Mouse (Mus musculus) c-Kit-positive CD71-positive TER-119-positive erythroid progenitor cells, embryonic 14.5 days (primary cell): ENCODE data around the gene Pip5k1b.

Experiments used
- DNase-seq: peaks from one replicate; pipeline ENCODE4 v3.0.0-alpha.2; 2013; ENCODE audit warnings: low spot score

Pip5k1b gene

GRCm38 (mm10) chr19:24476461-24476860 is 79.2 kb downstream of the Pip5k1b start:
- peak; percentile 56 for DNase-seq

DNA sequence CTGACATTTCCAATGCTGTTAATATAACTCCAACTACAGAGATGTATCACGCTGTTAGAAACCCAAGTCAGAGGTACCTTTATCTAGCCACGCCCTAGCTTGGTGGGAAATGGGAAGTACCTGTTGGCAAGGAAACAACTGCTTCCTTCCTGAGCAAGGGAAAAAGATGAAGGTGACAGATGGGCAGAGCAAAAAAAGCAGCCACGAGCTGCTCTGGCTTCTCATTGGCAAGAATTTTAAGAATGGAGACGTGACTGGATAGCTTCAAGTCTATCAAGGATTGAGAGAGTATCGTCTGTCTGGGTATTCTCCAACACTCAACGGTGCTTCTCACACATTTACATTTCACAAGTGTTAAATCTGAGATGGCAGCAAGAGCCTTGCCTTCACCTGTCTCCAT is 80.4 kb downstream of the Pip5k1b start:
- no peak for DNase-seq

DNA sequence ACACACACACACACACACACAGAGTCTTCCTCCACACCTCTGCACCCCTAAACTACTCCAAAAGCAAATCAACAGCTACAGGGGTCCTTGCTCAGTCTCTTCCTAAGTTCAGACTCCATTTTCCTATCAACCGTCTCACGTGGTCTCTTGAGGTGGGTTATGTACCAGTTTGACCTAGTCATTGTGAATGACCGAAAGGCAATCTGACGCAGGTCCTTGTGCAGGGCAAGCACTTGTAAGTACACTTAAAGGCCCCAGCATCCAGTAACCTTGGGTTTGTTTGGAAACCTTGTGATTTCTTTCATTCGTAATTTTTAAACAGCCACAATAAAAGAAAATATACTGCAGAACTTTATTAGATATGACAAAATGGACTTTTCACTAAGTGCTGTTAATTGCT is 83.2 kb downstream of the Pip5k1b start:
- DNase-seq: no peak

GRCm38 (mm10) chr19:24471538-24471937 is 84.1 kb downstream of the Pip5k1b start:
- DNase-seq: no peak

DNA sequence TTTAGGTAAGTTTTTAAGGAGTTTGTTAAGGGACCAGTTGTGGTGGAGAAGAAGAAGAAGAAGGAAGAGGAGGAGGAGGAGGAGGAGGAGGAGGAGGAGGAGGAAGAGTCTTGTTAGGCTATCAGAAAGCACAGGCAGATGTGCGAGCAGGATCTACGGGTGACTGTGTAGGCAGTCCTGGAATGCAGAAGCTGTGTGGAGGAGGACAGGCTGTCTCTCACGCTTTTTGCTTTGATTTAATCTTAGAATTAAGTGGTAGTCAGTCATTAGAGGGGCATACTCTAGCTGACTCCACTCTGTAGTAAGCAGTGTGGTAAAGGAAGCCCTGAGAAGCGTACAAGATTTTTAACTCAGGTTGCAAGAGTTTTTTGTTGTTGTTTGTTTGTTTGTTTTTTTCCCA is 86.5 kb downstream of the Pip5k1b start:
- DNase-seq: no peak

DNA sequence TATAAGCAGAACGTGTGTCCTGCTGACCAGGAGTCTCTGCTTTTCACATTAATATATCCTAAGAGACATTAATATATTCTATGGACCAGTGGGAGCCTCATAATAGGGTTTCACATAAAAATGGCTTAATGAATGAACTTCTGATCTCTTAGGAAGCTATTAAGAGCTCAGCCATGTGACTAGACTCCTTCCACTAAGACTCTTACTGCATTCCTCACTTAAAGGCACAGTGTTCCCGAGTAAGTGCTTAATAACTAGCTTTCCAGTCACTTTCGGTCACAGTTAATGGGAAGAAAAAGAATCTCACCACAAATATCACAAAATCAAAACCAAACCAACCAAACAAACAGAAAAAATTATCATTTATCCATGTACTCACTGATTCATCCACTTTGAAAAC is 87.1 kb downstream of the Pip5k1b start:
- no peak for DNase-seq

DNA sequence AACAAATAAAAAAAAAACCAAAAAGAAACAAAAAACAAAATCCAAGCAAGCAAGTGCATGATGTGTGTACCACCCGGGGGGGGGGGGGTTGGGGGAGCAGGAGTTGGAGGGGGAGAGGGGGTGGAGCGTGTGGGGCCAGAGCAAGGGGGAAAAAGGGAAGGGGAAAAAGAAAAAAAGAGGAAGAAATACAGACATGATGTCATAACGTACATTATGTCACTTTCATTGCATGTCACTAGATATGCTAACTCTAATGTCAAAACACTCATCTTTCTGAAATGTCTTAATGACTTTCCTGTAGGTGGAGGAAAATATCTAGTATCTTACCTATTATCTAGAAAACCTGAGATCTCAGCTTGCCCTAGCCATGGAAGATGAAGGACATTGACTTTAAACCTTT is 92.7 kb downstream of the Pip5k1b start:
- no peak for DNase-seq

DNA sequence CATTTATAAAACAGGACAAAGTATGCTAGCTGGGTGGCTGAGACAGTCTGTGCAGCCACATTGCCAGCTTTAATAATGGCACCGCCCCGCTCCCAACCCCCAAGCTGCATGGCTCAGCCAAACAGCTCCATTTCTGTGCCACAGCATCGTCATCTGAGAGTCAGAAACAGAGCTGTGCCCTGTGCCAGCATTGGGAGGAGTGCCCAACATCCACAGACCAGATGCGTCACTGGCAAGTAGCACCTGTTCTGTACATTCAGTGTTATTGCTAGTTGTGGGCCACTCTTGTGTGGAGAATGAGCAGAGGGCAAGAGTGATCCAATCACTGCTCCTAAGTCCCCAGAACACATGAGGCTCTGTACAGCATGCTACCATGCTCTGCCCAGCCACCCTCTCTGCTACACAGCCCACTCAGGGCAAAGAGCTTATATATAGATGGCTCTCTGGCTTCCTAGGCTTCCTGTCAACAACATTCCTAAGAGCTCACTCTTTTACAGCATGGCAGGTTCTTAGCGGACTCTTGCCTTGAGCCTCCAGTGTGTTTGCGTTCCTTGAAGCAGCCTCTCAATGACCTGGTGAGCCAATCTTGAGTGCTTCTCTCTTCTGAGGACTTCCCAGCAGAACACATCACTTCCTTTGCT is 99.0 kb downstream of the Pip5k1b start:
- DNase-seq: no peak

DNA sequence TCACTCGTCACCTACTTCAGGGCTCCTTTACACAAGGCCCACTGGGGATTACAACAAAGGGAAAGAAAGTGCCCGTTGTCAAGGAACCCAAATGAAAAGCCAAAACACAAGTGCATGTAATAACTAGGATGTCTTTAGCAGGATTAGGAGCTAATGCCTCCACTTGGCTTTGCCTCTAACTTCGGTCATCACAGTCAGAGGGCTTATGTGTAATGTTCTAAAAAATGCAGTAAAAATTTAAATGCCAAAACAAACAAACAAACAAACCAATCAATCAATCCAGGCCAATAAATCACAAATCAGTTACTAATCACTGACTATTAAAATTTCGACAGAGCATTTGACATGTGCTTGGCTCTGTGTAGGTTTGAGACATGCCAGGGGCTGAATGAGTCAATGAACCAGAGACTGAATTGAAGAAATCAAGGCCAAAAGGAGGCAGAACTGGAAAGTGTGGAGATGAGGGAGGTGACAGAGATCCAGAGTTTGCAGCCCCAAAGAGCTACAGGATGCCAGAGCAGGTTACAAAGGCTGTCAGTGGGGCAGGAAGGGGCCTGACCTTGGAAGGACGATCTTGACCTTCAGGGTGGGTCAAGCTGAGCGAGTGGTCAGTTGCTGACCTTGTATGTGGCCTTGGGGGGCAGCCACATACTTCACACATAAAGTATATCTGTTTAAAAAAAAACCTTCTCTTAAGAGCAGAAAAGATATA is 100.3 kb downstream of the Pip5k1b start:
- no peak for DNase-seq

GRCm38 (mm10) chr19:24454451-24454850 is 101.2 kb downstream of the Pip5k1b start:
- no peak for DNase-seq

GRCm38 (mm10) chr19:24453379-24453778 is 102.3 kb downstream of the Pip5k1b start:
- no peak for DNase-seq

- peak; percentile 52 for DNase-seq
These were observed 103.2 kb downstream of the Pip5k1b start for GRCm38 (mm10) chr19:24452441-24452898.

- no peak for DNase-seq
These were observed 104.0 kb downstream of the Pip5k1b start for GRCm38 (mm10) chr19:24451626-24452025.

GRCm38 (mm10) chr19:24450740-24451139 is 104.9 kb downstream of the Pip5k1b start:
- DNase-seq: no peak

DNA sequence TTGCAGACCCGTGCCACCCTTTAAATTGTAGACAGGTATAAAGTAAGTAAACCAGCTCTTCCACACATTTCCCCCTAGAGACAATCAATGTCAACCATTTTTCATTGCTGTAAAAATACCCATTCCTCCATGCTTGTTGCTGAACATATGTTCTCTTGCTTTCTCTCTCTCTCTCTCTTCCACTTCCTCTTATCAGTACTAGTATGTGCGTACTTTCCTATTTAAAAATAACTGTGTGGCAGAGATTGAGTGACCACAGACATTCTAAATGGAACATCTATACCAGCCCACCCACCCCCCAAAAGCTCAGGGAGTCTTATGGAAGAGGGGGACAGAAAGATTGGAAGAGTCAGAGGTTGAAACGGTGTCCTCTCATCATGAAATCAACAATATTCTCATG is 111.3 kb downstream of the Pip5k1b start:
- DNase-seq: no peak

DNA sequence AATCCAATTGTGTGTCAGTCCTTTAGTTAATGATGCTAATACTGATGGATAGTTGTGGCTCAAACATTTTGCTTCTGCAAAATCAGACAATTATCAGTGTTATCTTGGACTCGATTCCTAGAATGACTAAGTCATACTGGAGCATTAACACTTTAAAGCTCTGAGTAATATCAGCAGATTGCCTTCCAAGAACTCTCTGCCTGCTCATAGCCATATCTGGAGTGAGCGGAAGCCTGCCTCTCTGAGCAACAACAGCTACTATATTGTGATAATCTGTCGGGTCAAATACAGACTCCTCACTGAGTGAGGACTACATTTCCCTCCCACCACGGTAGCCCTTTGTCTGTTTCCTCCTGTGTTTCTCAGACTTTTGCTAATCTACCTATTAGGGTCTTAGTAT is 116.0 kb downstream of the Pip5k1b start:
- DNase-seq: peak; percentile 59

DNA sequence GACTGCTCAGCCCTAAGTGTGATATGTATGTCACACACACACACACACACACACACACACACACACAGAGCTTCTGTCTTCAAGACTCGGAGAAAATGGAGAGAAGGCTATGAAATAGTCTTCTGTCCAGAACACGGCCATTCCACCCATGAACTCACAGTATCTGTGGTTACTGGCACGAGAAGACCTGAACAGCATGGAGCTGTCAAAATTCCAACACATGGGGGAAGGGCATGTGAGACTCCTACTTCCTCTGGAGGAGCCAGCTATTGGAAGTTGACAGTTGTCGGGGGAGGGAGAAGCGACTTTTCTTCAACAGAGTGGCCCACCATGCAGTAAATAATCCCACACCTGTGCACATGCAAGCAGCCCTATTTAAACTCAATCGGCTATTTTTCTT is 121.4 kb downstream of the Pip5k1b start:
- DNase-seq: no peak

DNA sequence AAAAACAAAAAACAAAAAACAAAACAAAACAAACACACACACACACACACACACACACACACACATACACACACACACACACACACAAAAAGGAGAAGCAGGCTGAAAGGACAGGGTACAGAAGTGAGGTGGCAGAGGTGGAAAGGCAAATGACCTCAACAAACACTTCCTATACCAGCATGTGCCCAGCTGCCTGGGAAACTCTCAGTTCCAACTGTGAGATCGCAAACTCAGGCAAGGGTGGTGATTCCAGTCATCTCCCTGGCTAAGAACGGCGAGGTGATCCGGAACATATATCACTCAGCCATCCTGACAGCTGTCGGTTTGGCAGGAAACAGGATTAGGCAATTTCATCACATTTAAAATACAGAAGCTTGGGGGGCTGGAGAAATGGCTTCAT is 123.2 kb downstream of the Pip5k1b start:
- DNase-seq: no peak

DNA sequence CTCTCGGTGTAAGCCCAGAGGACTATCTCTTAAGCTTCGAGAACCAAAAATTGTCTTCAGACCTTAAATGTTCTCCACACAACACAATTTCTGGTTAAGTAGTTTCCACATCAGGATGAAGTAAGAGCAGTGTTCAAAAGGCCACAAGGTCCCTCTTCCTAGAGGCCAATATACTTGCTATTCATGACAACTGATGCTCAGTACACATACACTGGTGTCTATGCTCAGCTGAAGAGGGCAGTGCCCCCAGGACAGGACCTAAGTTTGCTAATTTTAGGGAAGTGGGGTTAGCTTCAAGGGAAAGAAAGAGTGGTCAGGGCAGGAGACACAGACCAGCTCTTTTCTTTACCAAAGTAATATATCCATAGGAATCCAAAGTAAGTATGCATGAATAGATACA is 124.3 kb downstream of the Pip5k1b start:
- no peak for DNase-seq

DNA sequence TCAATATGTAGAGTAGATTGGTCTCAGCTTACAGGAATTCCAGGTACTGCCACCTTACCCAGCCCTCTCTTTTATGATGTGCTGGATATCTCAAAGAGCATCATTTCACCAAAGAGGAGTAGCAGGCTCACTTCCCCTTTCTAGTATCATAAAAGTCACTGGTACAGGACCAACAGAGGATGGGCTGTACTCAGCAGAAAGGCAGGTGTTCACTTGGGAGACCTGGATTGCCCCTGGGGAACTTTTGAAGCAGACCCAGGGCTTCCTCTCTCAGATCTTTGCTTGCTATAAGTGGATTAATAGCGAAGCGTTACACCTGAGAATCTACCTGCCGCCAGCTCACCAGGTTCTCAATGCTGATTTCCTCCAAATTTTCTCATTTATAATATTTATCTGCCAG is 127.7 kb downstream of the Pip5k1b start:
- no peak for DNase-seq

DNA sequence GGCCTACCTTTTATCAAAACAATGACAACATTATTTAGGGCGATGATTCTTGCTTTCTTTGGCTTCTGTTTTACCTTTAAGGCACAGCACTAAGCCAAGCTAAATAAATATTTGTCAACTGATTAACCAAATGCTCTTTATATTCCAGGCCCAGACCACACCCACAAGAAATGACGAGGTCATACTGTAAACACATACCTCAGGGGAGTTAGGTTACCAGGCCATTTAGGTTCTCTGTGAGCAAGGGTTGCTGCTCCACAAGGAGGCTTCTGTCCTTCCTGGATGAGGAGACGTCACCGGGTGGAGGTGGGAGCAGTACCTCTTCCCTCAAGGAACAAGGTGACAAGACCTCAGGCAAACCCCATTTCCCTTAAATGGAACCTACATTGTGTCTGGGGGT is 128.4 kb downstream of the Pip5k1b start:
- no peak for DNase-seq

GRCm38 (mm10) chr19:24426759-24427181 is 128.9 kb downstream of the Pip5k1b start:
- no peak for DNase-seq

- DNase-seq: no peak
These were observed 137.6 kb downstream of the Pip5k1b start for GRCm38 (mm10) chr19:24418030-24418429.

DNA sequence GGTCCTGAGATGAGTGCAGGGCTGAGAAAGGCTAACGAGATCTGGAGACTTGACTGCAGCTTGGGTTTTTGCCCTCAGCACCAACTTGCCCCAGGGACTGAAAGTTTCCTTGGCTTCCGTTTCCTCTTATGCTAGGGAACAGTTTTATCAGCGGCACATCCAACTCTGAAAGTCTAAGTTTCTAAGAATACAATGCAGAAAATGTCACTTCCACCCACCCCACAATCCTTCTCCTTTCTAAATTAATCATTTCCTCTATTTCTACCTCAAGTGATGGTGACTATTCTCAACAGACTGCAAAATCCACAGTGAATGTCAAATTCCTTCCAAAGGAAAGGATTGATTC is 138.0 kb downstream of the Pip5k1b start:
- DNase-seq: no peak
